Mouse (Mus musculus) embryonic facial prominence, embryonic 10.5 days (tissue): ENCODE measurements around the gene Mfge8. TPM values are rescaled to one million over a fixed set of nuclear protein-coding genes. Genes with fewer than 3 reads are reported as not detected.
A peak's percentile ranks its signal among the peaks of the same experiment; 100 is the strongest.

ENCODE experiments used
- DNase-seq: peaks from one replicate; pipeline ENCODE4 v3.0.0-alpha.2; 2017; ENCODE audit warnings: low spot score
- H3K27ac ChIP-seq: fragments of 300-500 bp; sonication (generic); replicated peaks from 2 replicates; pipeline ENCODE4 v1.5.1; 2016; ENCODE audit warnings: mild to moderate bottlenecking
- H3K27me3 ChIP-seq: fragments of 300-500 bp; sonication (generic); replicated peaks from 2 replicates; pipeline ENCODE4 v1.6.1; 2016; ENCODE audit warnings: low read depth, mild to moderate bottlenecking; ENCODE audit not compliant: poor library complexity, severe bottlenecking
- H3K36me3 ChIP-seq: fragments of 300-500 bp; sonication (generic); replicated peaks from 2 replicates; pipeline ENCODE4 v1.6.1; 2016; ENCODE audit warnings: mild to moderate bottlenecking, moderate library complexity
- H3K4me1 ChIP-seq: fragments of 300-500 bp; sonication (generic); 2 replicates; pipeline ENCODE4 v1.6.1; 2016
- H3K4me3 ChIP-seq: fragments of 300-500 bp; sonication (generic); 2 replicates; pipeline ENCODE4 v1.5.1; 2016; ENCODE audit warnings: mild to moderate bottlenecking, moderate library complexity
- H3K9me3 ChIP-seq: fragments of 300-500 bp; sonication (generic); 2 replicates; pipeline ENCODE4 v1.6.1; 2016; ENCODE audit warnings: mild to moderate bottlenecking
- WGBS: fragments of 180-500 bp; shearing (Covaris S2); methylation state at CpG from one replicate; pipeline ENCODE4 v1.1.7; 2016; 5-methylcytosine and 5-hydroxymethylcytosine counted together
- polyA plus RNA-seq: library from polyadenylated mRNA; unstranded; fragments of >200 nt; fragmentation: Nextera tagmentation; extraction: Ambion mirVana; gene quantifications from 2 replicates; pipeline ENCODE4 v1.2.1, GENCODE M21; 2016

Mfge8 gene
- polyA plus RNA-seq, result 131 and 134 TPM in 2 replicates

GRCm38 (mm10) chr7:79148711-79149266, at the start of gene Mfge8:
Mfge8 (minus strand) TSS chr7:79149060.
- Histone ChIP-seq H3K27ac (peak within 1 kb of the TSS; percentile 90), H3K9me3 (no peaks in the 10 kb centered on the region), H3K36me3 (peaks cover 17% of the 10 kb centered on the region), H3K4me3 (peak within 1 kb of the TSS; percentile 81), H3K27me3 (no peaks in the 10 kb centered on the region), H3K4me1 (peaks cover 32% of the 10 kb centered on the region)
- WGBS, result under 1% methylated on average over 39 of the region's 39 CpGs
- DNase-seq, result peak; percentile 94

- Histone ChIP-seq H3K4me1 (peaks cover 28% of the 10 kb centered on the region), H3K27me3 (no peaks in the 10 kb centered on the region), H3K36me3 (no peaks in the 10 kb centered on the region), H3K9me3 (no peaks in the 10 kb centered on the region), H3K4me3 (no peak overlapping the region), H3K27ac (no peak overlapping the region)
- WGBS, result 79% methylated on average over 16 of the region's 16 CpGs
- no peak for DNase-seq
Measured at GRCm38 (mm10) chr7:79194560-79195413, 45.9 kb upstream of the Mfge8 start.

- no peak for DNase-seq
- peaks cover 36% of the 10 kb centered on the region for H3K4me1 ChIP-seq
- no peaks in the 10 kb centered on the region for H3K27me3 ChIP-seq
- no peak overlapping the region for H3K4me3 ChIP-seq
- H3K36me3 ChIP-seq, result no peaks in the 10 kb centered on the region
- H3K9me3 ChIP-seq, result no peaks in the 10 kb centered on the region
- 70% methylated on average over 5 of the region's 5 CpGs for WGBS
- no peak overlapping the region for H3K27ac ChIP-seq
Measured at GRCm38 (mm10) chr7:79193936-79194335, 45.1 kb upstream of the Mfge8 start.

- no peak for DNase-seq
- WGBS, result 80% methylated on average over 5 of the region's 5 CpGs
- H3K27ac ChIP-seq, result no peak overlapping the region
Measured at GRCm38 (mm10) chr7:79191501-79191900, 42.6 kb upstream of the Mfge8 start.

GRCm38 (mm10) chr7:79190592-79190991, 41.7 kb upstream of the Mfge8 start:
- no peak overlapping the region for H3K4me3 ChIP-seq
- no peak overlapping the region for H3K27ac ChIP-seq
- no peaks in the 10 kb centered on the region for H3K27me3 ChIP-seq
- peaks cover 36% of the 10 kb centered on the region for H3K4me1 ChIP-seq
- no peaks in the 10 kb centered on the region for H3K36me3 ChIP-seq
- no peak for DNase-seq
- 40% methylated on average over 3 of the region's 3 CpGs for WGBS
- H3K9me3 ChIP-seq, result no peaks in the 10 kb centered on the region

More at GRCm38 (mm10) chr7:79191501-79191900, 42.6 kb upstream of the Mfge8 start:
- H3K4me1 ChIP-seq, result peaks cover 36% of the 10 kb centered on the region
- no peak overlapping the region for H3K4me3 ChIP-seq
- H3K27me3 ChIP-seq, result no peaks in the 10 kb centered on the region
- H3K36me3 ChIP-seq, result no peaks in the 10 kb centered on the region
- no peaks in the 10 kb centered on the region for H3K9me3 ChIP-seq

- WGBS, result 42% methylated on average over 3 of the region's 5 CpGs
- DNase-seq, result no peak
- no peak overlapping the region; the same call in 1 of the 2 replicates for H3K27ac ChIP-seq
- H3K27me3 ChIP-seq, result no peaks in the 10 kb centered on the region
- H3K4me3 ChIP-seq, result no peak overlapping the region
- no peaks in the 10 kb centered on the region for H3K36me3 ChIP-seq
- H3K4me1 ChIP-seq, result peaks cover 28% of the 10 kb centered on the region
- H3K9me3 ChIP-seq, result no peaks in the 10 kb centered on the region
Measured at GRCm38 (mm10) chr7:79189211-79189610, 40.4 kb upstream of the Mfge8 start.

GRCm38 (mm10) chr7:79187591-79187990, 38.7 kb upstream of the Mfge8 start:
- 91% methylated on average over 2 of the region's 2 CpGs for WGBS
- no peak for DNase-seq
- H3K36me3 ChIP-seq, result no peaks in the 10 kb centered on the region

GRCm38 (mm10) chr7:79183417-79183816, 34.6 kb upstream of the Mfge8 start:
- WGBS, result 48% methylated on average over 1 of the region's 1 CpGs

More at GRCm38 (mm10) chr7:79187591-79187990, 38.7 kb upstream of the Mfge8 start:
- Histone ChIP-seq H3K4me3 (no peak overlapping the region), H3K4me1 (peaks cover 26% of the 10 kb centered on the region), H3K9me3 (no peaks in the 10 kb centered on the region), H3K27me3 (no peaks in the 10 kb centered on the region), H3K27ac (no peak overlapping the region)

GRCm38 (mm10) chr7:79173800-79174199, 24.9 kb upstream of the Mfge8 start:
- WGBS, result 83% methylated on average over 3 of the region's 3 CpGs
- H3K36me3 ChIP-seq, result no peaks in the 10 kb centered on the region
- no peak overlapping the region for H3K4me3 ChIP-seq
- H3K27ac ChIP-seq, result no peak overlapping the region
- H3K27me3 ChIP-seq, result no peaks in the 10 kb centered on the region
- no peaks in the 10 kb centered on the region for H3K9me3 ChIP-seq
- H3K4me1 ChIP-seq, result peaks cover 5% of the 10 kb centered on the region; the same call in 1 of the 2 replicates
- no peak for DNase-seq

More at GRCm38 (mm10) chr7:79183417-79183816, 34.6 kb upstream of the Mfge8 start:
- Histone ChIP-seq H3K4me3 (no peak overlapping the region), H3K27ac (no peak overlapping the region), H3K27me3 (no peaks in the 10 kb centered on the region), H3K36me3 (no peaks in the 10 kb centered on the region), H3K4me1 (0 out of 2 replicates have a peak, but pooled peaks cover 2% of the 10 kb centered on the region), H3K9me3 (0 out of 2 replicates have a peak, but pooled peaks cover 3% of the 10 kb centered on the region)
- no peak for DNase-seq

GRCm38 (mm10) chr7:79171782-79172181, 22.9 kb upstream of the Mfge8 start:
- H3K9me3 ChIP-seq, result no peaks in the 10 kb centered on the region
- 87% methylated on average over 1 of the region's 1 CpGs for WGBS
- no peaks in the 10 kb centered on the region for H3K36me3 ChIP-seq
- H3K4me1 ChIP-seq, result peaks cover 5% of the 10 kb centered on the region; the same call in 1 of the 2 replicates
- DNase-seq, result no peak
- H3K27ac ChIP-seq, result no peak overlapping the region
- no peak overlapping the region for H3K4me3 ChIP-seq
- no peaks in the 10 kb centered on the region for H3K27me3 ChIP-seq

GRCm38 (mm10) chr7:79167006-79167562, 18.2 kb upstream of the Mfge8 start:
- Histone ChIP-seq H3K4me1 (peaks cover 5% of the 10 kb centered on the region; the same call in 1 of the 2 replicates), H3K27ac (no peak overlapping the region), H3K4me3 (no peak overlapping the region), H3K36me3 (no peaks in the 10 kb centered on the region), H3K9me3 (no peaks in the 10 kb centered on the region), H3K27me3 (no peaks in the 10 kb centered on the region)
- no peak for DNase-seq
- 76% methylated on average over 14 of the region's 14 CpGs for WGBS

- H3K36me3 ChIP-seq, result no peaks in the 10 kb centered on the region
- WGBS, result 77% methylated on average over 1 of the region's 1 CpGs
- H3K4me3 ChIP-seq, result no peak overlapping the region
- no peak for DNase-seq
- no peaks in the 10 kb centered on the region for H3K27me3 ChIP-seq
- no peaks in the 10 kb centered on the region for H3K4me1 ChIP-seq
- no peak overlapping the region for H3K27ac ChIP-seq
- H3K9me3 ChIP-seq, result no peaks in the 10 kb centered on the region
Measured at GRCm38 (mm10) chr7:79159406-79159805, 10.5 kb upstream of the Mfge8 start.
